Mouse (Mus musculus): ENCODE measurements around the gene Polr2j.
"Not testable (repeated sequence)": the region's sequence is repeated elsewhere in the genome, so short reads cannot be mapped to it uniquely, and the experiment has no call there.

Gene Polr2j

GRCm38 (mm10) chr5:136108486-136108885 is 7.9 kb upstream of the Polr2j start:
- no peak for DNase-seq (ENCODE audit: low spot score in 2 of 2)

GRCm38 (mm10) chr5:136109042-136109441 is 7.4 kb upstream of the Polr2j start:
- DNase-seq (ENCODE audit: low spot score in 2 of 2): no peak

- not testable (repeated sequence) for DNase-seq (ENCODE audit: low spot score in 2 of 2)
Measured at GRCm38 (mm10) chr5:136113546-136113945, 2.9 kb upstream of the Polr2j start.

- no peak for DNase-seq (ENCODE audit: low spot score in 2 of 2)
Measured at GRCm38 (mm10) chr5:136116784-136117112, 317 bp downstream of the Polr2j start.

- DNase-seq (ENCODE audit: low spot score in 2 of 2): no peak
Measured at GRCm38 (mm10) chr5:136122165-136122564, 5.7 kb downstream of the Polr2j start.

- peak; percentile 98 for DNase-seq (ENCODE audit: low spot score in 2 of 2)
Measured at GRCm38 (mm10) chr5:136135571-136136291, 19.3 kb downstream of the Polr2j start, which contains the start of the genes Lrwd1 and Alkbh4. Lrwd1 (minus strand) TSS chr5:136136074. Alkbh4 (plus strand) TSS chr5:136136146.

- no peak for DNase-seq (ENCODE audit: low spot score in 2 of 2)
Measured at GRCm38 (mm10) chr5:136136292-136136990, 20.0 kb downstream of the Polr2j start.

GRCm38 (mm10) chr5:136137658-136138274 is 21.3 kb downstream of the Polr2j start:
- no peak for DNase-seq (ENCODE audit: low spot score in 2 of 2)

GRCm38 (mm10) chr5:136139393-136139792 is 23.0 kb downstream of the Polr2j start:
- no peak for DNase-seq (ENCODE audit: low spot score in 2 of 2)

- peak; percentile 74 to 75 for DNase-seq (ENCODE audit: low spot score in 2 of 2)
Measured at GRCm38 (mm10) chr5:136140057-136140482, 23.6 kb downstream of the Polr2j start.

GRCm38 (mm10) chr5:136142746-136143145 is 26.3 kb downstream of the Polr2j start:
- no peak for DNase-seq (ENCODE audit: low spot score in 2 of 2)

- no peak for DNase-seq (ENCODE audit: low spot score in 2 of 2)
Measured at GRCm38 (mm10) chr5:136143161-136143755, 26.8 kb downstream of the Polr2j start.

GRCm38 (mm10) chr5:136144606-136145430 is 28.4 kb downstream of the Polr2j start:
- no peak for DNase-seq (ENCODE audit: low spot score in 2 of 2)

GRCm38 (mm10) chr5:136146936-136147335 is 30.5 kb downstream of the Polr2j start:
- no peak for DNase-seq (ENCODE audit: low spot score in 2 of 2)

- no peak for DNase-seq (ENCODE audit: low spot score in 2 of 2)
Measured at GRCm38 (mm10) chr5:136147704-136148103, 31.3 kb downstream of the Polr2j start.

- not testable (repeated sequence) for DNase-seq (ENCODE audit: low spot score in 2 of 2)
Measured at GRCm38 (mm10) chr5:136149134-136149576, 32.7 kb downstream of the Polr2j start.

GRCm38 (mm10) chr5:136152365-136152764 is 35.9 kb downstream of the Polr2j start:
- no peak for DNase-seq (ENCODE audit: low spot score in 2 of 2)

- no peak for DNase-seq (ENCODE audit: low spot score in 2 of 2)
Measured at GRCm38 (mm10) chr5:136155399-136155798, 39.0 kb downstream of the Polr2j start.

GRCm38 (mm10) chr5:136160084-136160483 is 43.7 kb downstream of the Polr2j start:
- not testable (repeated sequence) for DNase-seq (ENCODE audit: low spot score in 2 of 2)

GRCm38 (mm10) chr5:136163807-136164474 is 47.5 kb downstream of the Polr2j start:
- no peak for DNase-seq (ENCODE audit: low spot score in 2 of 2)

GRCm38 (mm10) chr5:136165246-136165645 is 48.8 kb downstream of the Polr2j start:
- no peak for DNase-seq (ENCODE audit: low spot score in 2 of 2)

Data from right cerebral cortex, postnatal 10 days (tissue).